Mouse (Mus musculus) CH12.LX (cell line): ENCODE measurements around the gene Tmem258. TPM values are rescaled to one million over a fixed set of nuclear protein-coding genes. Genes with fewer than 3 reads are reported as not detected.
A peak's percentile ranks its signal among the peaks of the same experiment; 100 is the strongest.

Source experiments
- DNase-seq: peaks from one replicate; pipeline ENCODE4 v3.0.0-alpha.2; 2013; ENCODE audit errors: extremely low read depth
- H3K27ac ChIP-seq: 2 replicates; pipeline ENCODE4 v1.5.1; 2012; ENCODE audit warnings: low read depth, mild to moderate bottlenecking, control low read depth, moderate library complexity; ENCODE audit not compliant: insufficient read depth
- H3K27me3 ChIP-seq: replicated peaks from 2 replicates; pipeline ENCODE3; 2012; ENCODE audit warnings: inconsistent platforms
- H3K36me3 ChIP-seq, 2 experiments: replicated peaks in 1 of 2; 2 replicates each; pipeline versions ENCODE3 to v1.6.1; 2012; ENCODE audit warnings: inconsistent platforms in 1 of 2, low read length in 1 of 2, mild to moderate bottlenecking in 1 of 2, mixed read lengths in 1 of 2, moderate library complexity in 1 of 2; ENCODE audit not compliant: control insufficient read depth in 1 of 2, insufficient read depth in 1 of 2
- H3K4me1 ChIP-seq, 2 experiments: 2 replicates each; pipeline ENCODE4 v1.6.1; 2012; ENCODE audit warnings: inconsistent platforms in 1 of 2, moderate library complexity in 1 of 2; ENCODE audit not compliant: insufficient read depth in 2 of 2, control insufficient read depth in 1 of 2
- H3K4me2 ChIP-seq: 2 replicates; pipeline ENCODE4 v1.6.1; 2012; ENCODE audit warnings: low read depth, mild to moderate bottlenecking, control low read depth; ENCODE audit not compliant: poor library complexity, insufficient read depth, severe bottlenecking
- H3K4me3 ChIP-seq, 3 experiments: fragments of 150-350 bp in 1 of 3; sonication (generic) in 1 of 3; replicated peaks in 1 of 3; 2 replicates each; pipeline versions ENCODE3 to v1.5.1; 2011 to 2012; ENCODE audit warnings: low read depth in 2 of 3, low read length in 2 of 3, mild to moderate bottlenecking in 2 of 3, moderate library complexity in 2 of 3, control low read depth in 1 of 3, improper control_type of control experiment in 1 of 3, inconsistent platforms in 1 of 3, mixed read lengths in 1 of 3; ENCODE audit not compliant: poor library complexity in 1 of 3
- H3K79me2 ChIP-seq: replicated peaks from 2 replicates; pipeline ENCODE4 v1.6.1; 2012; ENCODE audit warnings: mild to moderate bottlenecking, moderate library complexity; ENCODE audit not compliant: control insufficient read depth, poor library complexity, insufficient read depth, severe bottlenecking; ENCODE audit errors: extremely low read depth
- H3K9ac ChIP-seq: 2 replicates; pipeline ENCODE4 v1.6.1; 2012; ENCODE audit warnings: low read depth, mild to moderate bottlenecking, control low read depth, moderate library complexity; ENCODE audit not compliant: insufficient read depth
- H3K9me3 ChIP-seq: replicated peaks from 2 replicates; pipeline ENCODE3; 2012; ENCODE audit warnings: low read length, inconsistent platforms, mixed read lengths
- BHLHE40 ChIP-seq: IDR thresholded peaks from 2 replicates; pipeline ENCODE4 v1.6.1; 2011; ENCODE audit warnings: mild to moderate bottlenecking, low read depth, low read length, improper control_type of control experiment
- CHD1 ChIP-seq: IDR thresholded peaks from 2 replicates; pipeline ENCODE4 v1.6.1; 2012; ENCODE audit warnings: low read depth, low read length, improper control_type of control experiment, inconsistent platforms
- CTCF ChIP-seq, 2 experiments: IDR thresholded peaks in 1 of 2; conservative IDR thresholded peaks in 1 of 2; 2 replicates each; pipeline ENCODE4 v1.5.1; 2011 to 2012; ENCODE audit warnings: low read depth in 2 of 2, low read length in 2 of 2, improper control_type of control experiment in 1 of 2, inconsistent platforms in 1 of 2, mild to moderate bottlenecking in 1 of 2, moderate library complexity in 1 of 2
- E2F4 ChIP-seq: IDR thresholded peaks from 2 replicates; pipeline ENCODE4 v1.6.1; 2011; ENCODE audit warnings: low read depth, low read length, improper control_type of control experiment; ENCODE audit not compliant: insufficient replicate concordance
- GABPA ChIP-seq: IDR thresholded peaks from 2 replicates; pipeline ENCODE4 v1.6.1; 2012; ENCODE audit warnings: low read depth, low read length, improper control_type of control experiment, inconsistent platforms; ENCODE audit not compliant: insufficient replicate concordance
- HCFC1 ChIP-seq: IDR thresholded peaks from 2 replicates; pipeline ENCODE4 v1.6.1; 2012; ENCODE audit warnings: low read depth, mild to moderate bottlenecking, inconsistent platforms, low read length, improper control_type of control experiment
- JUN ChIP-seq: IDR thresholded peaks from 2 replicates; pipeline ENCODE4 v1.6.1; 2011; ENCODE audit warnings: low read depth, mild to moderate bottlenecking, low read length, improper control_type of control experiment, moderate library complexity; ENCODE audit not compliant: insufficient read depth
- JUND ChIP-seq: conservative IDR thresholded peaks from 2 replicates; pipeline ENCODE4 v1.6.1; 2011; ENCODE audit warnings: low read depth, low read length, improper control_type of control experiment
- KAT2A ChIP-seq: IDR thresholded peaks from 2 replicates; pipeline ENCODE4 v1.6.1; 2012; ENCODE audit warnings: low read length, improper control_type of control experiment, inconsistent platforms; ENCODE audit not compliant: insufficient replicate concordance
- MAFK ChIP-seq: IDR thresholded peaks from 2 replicates; pipeline ENCODE4 v1.6.1; 2011; ENCODE audit warnings: low read length, improper control_type of control experiment; ENCODE audit not compliant: insufficient replicate concordance
- MAZ ChIP-seq: IDR thresholded peaks from 2 replicates; pipeline ENCODE4 v1.6.1; 2012; ENCODE audit warnings: low read depth, mild to moderate bottlenecking, inconsistent platforms, low read length, improper control_type of control experiment, moderate library complexity
- MXI1 ChIP-seq: IDR thresholded peaks from 2 replicates; pipeline ENCODE4 v1.6.1; 2011; ENCODE audit warnings: mild to moderate bottlenecking, low read depth, low read length, improper control_type of control experiment
- MYC ChIP-seq: IDR thresholded peaks from 2 replicates; pipeline ENCODE4 v1.6.1; 2011; ENCODE audit warnings: low read depth, mild to moderate bottlenecking, improper control_type of control experiment, low read length
- NRF1 ChIP-seq: IDR thresholded peaks from 2 replicates; pipeline ENCODE4 v1.6.1; 2014; ENCODE audit warnings: low read depth, mild to moderate bottlenecking, inconsistent platforms, low read length, improper control_type of control experiment, moderate library complexity
- PAX5 ChIP-seq: IDR thresholded peaks from 2 replicates; pipeline ENCODE4 v1.6.1; 2012; ENCODE audit warnings: low read length, inconsistent platforms, mixed read lengths
- POLR2A ChIP-seq: IDR thresholded peaks from 2 replicates; pipeline ENCODE4 v1.6.1; 2011; ENCODE audit warnings: low read depth, mild to moderate bottlenecking, improper control_type of control experiment, low read length
- RAD21 ChIP-seq: IDR thresholded peaks from 2 replicates; pipeline ENCODE4 v1.6.1; 2011; ENCODE audit warnings: low read depth, mild to moderate bottlenecking, low read length, improper control_type of control experiment, moderate library complexity
- SIN3A ChIP-seq: IDR thresholded peaks from 2 replicates; pipeline ENCODE4 v1.6.1; 2012; ENCODE audit warnings: low read length, improper control_type of control experiment, inconsistent platforms
- SMC3 ChIP-seq: IDR thresholded peaks from 2 replicates; pipeline ENCODE4 v1.6.1; 2011; ENCODE audit warnings: low read depth, low read length, improper control_type of control experiment
- UBTF ChIP-seq: IDR thresholded peaks from 2 replicates; pipeline ENCODE4 v1.6.1; 2012; ENCODE audit warnings: low read depth, mild to moderate bottlenecking, inconsistent platforms, low read length, improper control_type of control experiment, moderate library complexity
- USF2 ChIP-seq: conservative IDR thresholded peaks from 2 replicates; pipeline ENCODE4 v1.6.1; 2011; ENCODE audit warnings: low read depth, low read length, improper control_type of control experiment
- ZMIZ1 ChIP-seq: IDR thresholded peaks from 2 replicates; pipeline ENCODE4 v1.6.1; 2012; ENCODE audit warnings: low read depth, mild to moderate bottlenecking, inconsistent platforms, low read length, improper control_type of control experiment
- ZNF384 ChIP-seq: IDR thresholded peaks from 2 replicates; pipeline ENCODE4 v1.6.1; 2012; ENCODE audit warnings: low read depth, low read length, improper control_type of control experiment, inconsistent platforms
- dilution Hi-C: fragments of 300-500 bp; cut with MboI; formaldehyde crosslinking; loops from 2 replicates; pipeline ENCODE4 v1.14.3; 2020; ENCODE audit warnings: low sequenced_read_pairs; ENCODE audit not compliant: extremely low pct_unique_long_range_greater_than_20kb, extremely low pct_ligation_motif_present
- in situ Hi-C: fragments of 300-500 bp; cut with MboI; formaldehyde crosslinking; loops from 3 replicates; pipeline ENCODE4 v1.14.3; 2019; ENCODE audit warnings: low sequenced_read_pairs, low pct_ligation_motif_present, low pct_unique_long_range_greater_than_20kb, mixed read lengths
- polyA plus RNA-seq: library from polyadenylated mRNA; unstranded; fragments of >175 nt; gene quantifications from 2 replicates; pipeline ENCODE4 v1.2.1, GENCODE M21; 2012; ENCODE audit warnings: low read depth; ENCODE audit not compliant: insufficient read length
- total RNA-seq, 2 experiments: library from RNA; depleted of rRNA; stranded (reverse); fragments of 300-350 nt in 1 of 2; fragments of >200 nt in 1 of 2; gene quantifications; 2 replicates each; pipeline ENCODE4 v1.2.3; 2012 to 2014

Tmem258 gene
- total and polyA plus RNA-seq, 3 experiments: 164 to 344 (median 253) TPM

DNA sequence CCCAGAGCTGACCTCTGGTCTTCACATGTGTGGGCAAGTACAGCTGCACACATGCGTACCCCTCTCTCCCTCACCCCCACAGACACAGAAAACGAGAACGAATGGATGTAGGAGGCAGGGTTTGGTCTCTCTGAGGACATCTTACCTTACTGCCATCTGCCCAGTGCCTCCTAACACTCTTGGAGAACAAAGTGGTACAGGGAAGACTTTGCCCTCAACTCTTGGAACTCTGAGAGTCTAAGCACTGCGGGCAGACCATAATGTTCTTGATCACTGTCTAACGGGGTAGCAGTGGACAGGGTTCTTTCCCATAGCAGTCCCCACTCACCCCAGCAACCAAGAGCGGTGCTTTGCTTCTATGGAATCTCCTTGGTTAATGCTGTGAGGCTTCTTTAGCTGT lies 14.8 kb upstream of the Tmem258 start:
- Histone ChIP-seq H3K4me2 (no peak overlapping the region), H3K9me3 (no peaks in the 10 kb centered on the region), H3K4me3 (no peak overlapping the region), H3K27ac (no peak overlapping the region), H3K9ac (no peak overlapping the region), H3K27me3 (no peaks in the 10 kb centered on the region), H3K36me3 (peaks cover 52 to 90% of the 10 kb centered on the region in 2 experiments), H3K79me2 (no peaks in the 10 kb centered on the region), H3K4me1 (peaks cover 10 to 32% of the 10 kb centered on the region in 2 experiments)
- dilution Hi-C loops (no loop called here), in situ Hi-C loops (no loop called here)
- TF ChIP-seq PAX5 (no peak), UBTF (no peak), USF2 (no peak), BHLHE40 (no peak), JUN (no peak), POLR2A (no peak), MXI1 (no peak), CHD1 (no peak), E2F4 (no peak), JUND (no peak), KAT2A (no peak), MAFK (no peak)
- DNase-seq: no peak

DNA sequence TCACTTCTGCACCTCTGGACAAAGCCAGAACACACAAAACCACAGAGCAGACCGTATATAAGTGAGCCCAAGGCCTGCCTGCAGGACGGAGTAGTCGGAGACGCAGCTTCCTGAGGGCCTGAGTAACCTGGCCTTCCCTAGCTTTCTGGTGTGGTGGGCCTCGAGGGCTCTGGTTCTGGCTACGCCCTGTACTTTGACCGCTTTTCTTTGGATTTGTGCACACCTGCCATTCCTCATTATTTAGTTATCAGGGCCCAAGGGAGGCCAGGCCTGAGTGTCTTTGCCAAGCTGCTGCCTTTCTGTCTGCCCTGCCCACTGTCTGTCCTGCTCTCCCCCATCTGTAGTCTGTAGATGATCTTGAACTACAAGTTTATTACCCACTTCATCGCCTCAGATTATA lies 13.9 kb upstream of the Tmem258 start:
- dilution Hi-C loops: no loop called here

DNA sequence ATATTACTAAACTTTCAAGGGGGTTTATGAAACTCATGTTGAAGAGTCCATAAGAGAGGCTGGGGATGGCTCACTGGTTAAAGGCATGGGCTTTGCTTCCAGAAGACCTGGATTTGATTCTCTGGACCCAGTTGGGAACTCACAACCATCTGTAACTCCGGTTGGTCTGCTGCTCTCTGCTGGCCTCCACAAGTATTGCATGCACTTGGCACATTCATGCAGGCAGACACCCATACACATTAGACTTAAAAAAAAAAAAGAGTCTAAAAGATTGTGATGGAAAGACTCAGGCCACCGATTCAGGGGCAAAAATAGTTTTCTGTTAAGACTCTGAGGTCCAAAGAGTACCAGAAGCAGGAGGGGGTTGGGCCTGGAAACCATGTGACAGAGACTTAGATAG lies 13.0 kb upstream of the Tmem258 start:
- H3K4me2 ChIP-seq: no peak overlapping the region
- H3K9ac ChIP-seq: no peak overlapping the region
- H3K27me3 ChIP-seq: no peaks in the 10 kb centered on the region
- no peaks in the 10 kb centered on the region for H3K79me2 ChIP-seq
- H3K4me3 ChIP-seq: no peak overlapping the region
- DNase-seq: peak; percentile 65
- H3K27ac ChIP-seq: 0 out of 2 replicates have a peak overlapping the region, but pooled peaks have one; percentile 14
- peaks cover 64 to 93% of the 10 kb centered on the region in 2 experiments for H3K36me3 ChIP-seq
- no peaks in the 10 kb centered on the region for H3K9me3 ChIP-seq
- H3K4me1 ChIP-seq: peaks cover 4 to 22% of the 10 kb centered on the region in 2 experiments; a peak in 3 of 4 replicates
- dilution Hi-C loops: no loop called here
- in situ Hi-C loops: no loop called here
- TF ChIP-seq GABPA (no peak), JUN (no peak), MAZ (no peak), RAD21 (peak; percentile 48), ZNF384 (0 out of 2 replicates have a peak, but pooled peaks have one; percentile 54), JUND (no peak), E2F4 (no peak), CTCF (conservative IDR thresholded peaks at IDR 0.05 in 1 of 2, IDR thresholded peaks at IDR 0.05 in 1 of 2; ENCODE audit: low read depth in 2 of 2, low read length in 2 of 2) (peak; percentile 70 to 73), SIN3A (no peak), MYC (no peak; the same call in 1 of the 2 replicates), SMC3 (peak; percentile 67)

More for the DNA sequence above, 13.9 kb upstream of the Tmem258 start:
- TF ChIP-seq NRF1 (no peak), ZMIZ1 (no peak), HCFC1 (no peak), CTCF (conservative IDR thresholded peaks at IDR 0.05 in 1 of 2, IDR thresholded peaks at IDR 0.05 in 1 of 2; ENCODE audit: low read depth in 2 of 2, low read length in 2 of 2) (no peak), UBTF (no peak), E2F4 (no peak)
- Histone ChIP-seq H3K4me3 (no peak overlapping the region), H3K4me2 (no peak overlapping the region), H3K36me3 (peaks cover 61 to 94% of the 10 kb centered on the region in 2 experiments), H3K4me1 (peaks cover 4 to 23% of the 10 kb centered on the region in 2 experiments; a peak in 3 of 4 replicates), H3K27me3 (no peaks in the 10 kb centered on the region), H3K27ac (no peak overlapping the region), H3K9ac (no peak overlapping the region), H3K79me2 (no peaks in the 10 kb centered on the region), H3K9me3 (no peaks in the 10 kb centered on the region)
- DNase-seq: no peak
- in situ Hi-C loops: no loop called here
